Mouse (Mus musculus) heart, embryonic 11.5 days (tissue): Measurements from ENCODE around the gene Nhsl1. TPM values are rescaled to one million over a fixed set of nuclear protein-coding genes. Genes with fewer than 3 reads are reported as not detected.

Experiments used
- ATAC-seq: fragments of 200-750 bp; cut with Nextera tagmentation; replicated peaks from 2 replicates; pipeline ENCODE4 v1.8.0; 2017; ENCODE audit warnings: moderate library complexity; ENCODE audit not compliant: insufficient number of reproducible peaks, low FRiP score, low TSS enrichment
- H3K27ac ChIP-seq: fragments of 300-500 bp; sonication (generic); 2 replicates; pipeline ENCODE4 v1.5.1; 2014; ENCODE audit warnings: mild to moderate bottlenecking, low read depth, low read length
- H3K27me3 ChIP-seq: fragments of 300-500 bp; sonication (generic); 2 replicates; pipeline ENCODE4 v1.6.1; 2014; ENCODE audit warnings: mild to moderate bottlenecking, low read length, mixed read lengths; ENCODE audit not compliant: control insufficient read depth, insufficient read depth
- H3K36me3 ChIP-seq: fragments of 300-500 bp; sonication (generic); 2 replicates; pipeline ENCODE4 v1.6.1; 2014; ENCODE audit warnings: mild to moderate bottlenecking, low read length, moderate library complexity, mixed read lengths; ENCODE audit not compliant: control insufficient read depth, insufficient read depth
- H3K4me1 ChIP-seq: fragments of 300-500 bp; sonication (generic); 2 replicates; pipeline ENCODE4 v1.6.1; 2014; ENCODE audit warnings: low read length; ENCODE audit not compliant: control insufficient read depth, insufficient read depth
- H3K4me2 ChIP-seq: fragments of 300-500 bp; sonication (generic); 2 replicates; pipeline ENCODE4 v1.6.1; 2014; ENCODE audit warnings: mild to moderate bottlenecking, moderate library complexity
- H3K4me3 ChIP-seq: fragments of 300-500 bp; sonication (generic); 2 replicates; pipeline ENCODE4 v1.5.1; 2014; ENCODE audit warnings: low read depth, low read length
- H3K9ac ChIP-seq: fragments of 300-500 bp; sonication (generic); 2 replicates; pipeline ENCODE4 v1.6.1; 2014; ENCODE audit warnings: mild to moderate bottlenecking, low read depth, low read length, moderate library complexity
- H3K9me3 ChIP-seq: fragments of 300-500 bp; sonication (generic); replicated peaks from 2 replicates; pipeline ENCODE4 v1.6.1; 2016; ENCODE audit warnings: low read length; ENCODE audit not compliant: control insufficient read depth
- WGBS: fragments of 180-500 bp; shearing (Covaris S2); extraction: QIAGEN DNeasy Blood & Tissue Kit; methylation state at CpG from one replicate; pipeline ENCODE4 v1.1.7; 2014; ENCODE audit not compliant: insufficient replicate concordance; 5-methylcytosine and 5-hydroxymethylcytosine counted together
- polyA plus RNA-seq: library from polyadenylated mRNA; unstranded; fragments of >200 nt; fragmentation: Nextera tagmentation; extraction: Ambion mirVana; gene quantifications from 2 replicates; pipeline ENCODE4 v1.2.1, GENCODE M21; 2014

The Nhsl1 gene
- polyA plus RNA-seq, 1 experiment from 2014 or later, result 13.6 TPM

GRCm38 (mm10) chr10:18334734-18335133 is 15.9 kb downstream of the Nhsl1 start:
- no peak overlapping the region for H3K4me2 ChIP-seq
- H3K9me3 ChIP-seq, result no peaks in the 10 kb centered on the region
- WGBS, result 77% methylated on average over 9 of the region's 9 CpGs
- H3K36me3 ChIP-seq, result no peaks in the 10 kb centered on the region
- no peak for ATAC-seq
- no peaks in the 10 kb centered on the region for H3K27me3 ChIP-seq
- H3K4me3 ChIP-seq, result no peak overlapping the region
- H3K4me1 ChIP-seq, result no peaks in the 10 kb centered on the region; the same call in 1 of the 2 replicates
- H3K27ac ChIP-seq, result no peak overlapping the region
- no peak overlapping the region for H3K9ac ChIP-seq

GRCm38 (mm10) chr10:18337725-18338124 is 18.9 kb downstream of the Nhsl1 start:
- H3K27ac ChIP-seq, result no peak overlapping the region
- no peaks in the 10 kb centered on the region for H3K36me3 ChIP-seq
- no peaks in the 10 kb centered on the region for H3K27me3 ChIP-seq
- no peaks in the 10 kb centered on the region for H3K9me3 ChIP-seq
- H3K4me2 ChIP-seq, result no peak overlapping the region
- ATAC-seq, result no peak
- 86% methylated on average over 5 of the region's 5 CpGs for WGBS
- no peak overlapping the region for H3K4me3 ChIP-seq
- no peak overlapping the region for H3K9ac ChIP-seq
- H3K4me1 ChIP-seq, result no peaks in the 10 kb centered on the region

GRCm38 (mm10) chr10:18339386-18339785 is 20.6 kb downstream of the Nhsl1 start:
- H3K9ac ChIP-seq, result no peak overlapping the region
- ATAC-seq, result no peak
- H3K4me3 ChIP-seq, result no peak overlapping the region
- no peaks in the 10 kb centered on the region for H3K27me3 ChIP-seq
- no peaks in the 10 kb centered on the region for H3K36me3 ChIP-seq
- no peaks in the 10 kb centered on the region for H3K4me1 ChIP-seq
- no peaks in the 10 kb centered on the region for H3K9me3 ChIP-seq
- no peak overlapping the region for H3K27ac ChIP-seq
- 81% methylated on average over 6 of the region's 6 CpGs for WGBS
- no peak overlapping the region for H3K4me2 ChIP-seq

- Histone ChIP-seq H3K9me3 (no peaks in the 10 kb centered on the region), H3K9ac (no peak overlapping the region), H3K27me3 (no peaks in the 10 kb centered on the region), H3K36me3 (no peaks in the 10 kb centered on the region), H3K4me2 (no peak overlapping the region), H3K4me1 (no peaks in the 10 kb centered on the region), H3K4me3 (no peak overlapping the region), H3K27ac (no peak overlapping the region)
- ATAC-seq, result no peak
- WGBS, result 89% methylated on average over 1 of the region's 1 CpGs
These were observed 22.1 kb downstream of the Nhsl1 start for GRCm38 (mm10) chr10:18340930-18341329.

GRCm38 (mm10) chr10:18341444-18342196 is 22.8 kb downstream of the Nhsl1 start:
- H3K27me3 ChIP-seq, result no peaks in the 10 kb centered on the region
- no peaks in the 10 kb centered on the region for H3K36me3 ChIP-seq
- H3K27ac ChIP-seq, result no peak overlapping the region
- no peak overlapping the region for H3K4me3 ChIP-seq
- no peak for ATAC-seq
- H3K4me2 ChIP-seq, result no peak overlapping the region
- H3K9ac ChIP-seq, result no peak overlapping the region
- no peaks in the 10 kb centered on the region for H3K9me3 ChIP-seq
- WGBS, result 68% methylated on average over 15 of the region's 15 CpGs
- no peaks in the 10 kb centered on the region for H3K4me1 ChIP-seq

- H3K4me1 ChIP-seq, result no peaks in the 10 kb centered on the region
- H3K36me3 ChIP-seq, result no peaks in the 10 kb centered on the region
- H3K27ac ChIP-seq, result no peak overlapping the region
- H3K4me2 ChIP-seq, result no peak overlapping the region
- H3K27me3 ChIP-seq, result no peaks in the 10 kb centered on the region
- H3K4me3 ChIP-seq, result no peak overlapping the region
- no peaks in the 10 kb centered on the region for H3K9me3 ChIP-seq
- H3K9ac ChIP-seq, result no peak overlapping the region
- WGBS, result 84% methylated on average over 15 of the region's 15 CpGs
- ATAC-seq, result no peak
These were observed 28.4 kb downstream of the Nhsl1 start for GRCm38 (mm10) chr10:18347231-18347630.

GRCm38 (mm10) chr10:18350781-18351180 is 32.0 kb downstream of the Nhsl1 start:
- Histone ChIP-seq H3K9ac (no peak overlapping the region), H3K4me2 (no peak overlapping the region), H3K27me3 (no peaks in the 10 kb centered on the region), H3K27ac (no peak overlapping the region), H3K36me3 (no peaks in the 10 kb centered on the region), H3K4me1 (peaks cover 5% of the 10 kb centered on the region; the same call in 1 of the 2 replicates), H3K9me3 (no peaks in the 10 kb centered on the region), H3K4me3 (no peak overlapping the region)
- 78% methylated on average over 4 of the region's 4 CpGs for WGBS
- ATAC-seq, result no peak

GRCm38 (mm10) chr10:18352937-18353336 is 34.2 kb downstream of the Nhsl1 start:
- Histone ChIP-seq H3K9ac (no peak overlapping the region), H3K4me1 (peaks cover 5% of the 10 kb centered on the region; the same call in 1 of the 2 replicates), H3K9me3 (no peaks in the 10 kb centered on the region), H3K36me3 (no peaks in the 10 kb centered on the region), H3K4me3 (no peak overlapping the region), H3K27me3 (no peaks in the 10 kb centered on the region), H3K4me2 (no peak overlapping the region), H3K27ac (no peak overlapping the region)
- no peak for ATAC-seq
- 80% methylated on average over 5 of the region's 5 CpGs for WGBS

- Histone ChIP-seq H3K27ac (no peak overlapping the region), H3K4me1 (peaks cover 5% of the 10 kb centered on the region; the same call in 1 of the 2 replicates), H3K9ac (no peak overlapping the region), H3K36me3 (no peaks in the 10 kb centered on the region), H3K4me2 (no peak overlapping the region), H3K9me3 (no peaks in the 10 kb centered on the region), H3K27me3 (no peaks in the 10 kb centered on the region), H3K4me3 (no peak overlapping the region)
- no peak for ATAC-seq
- WGBS, result 82% methylated on average over 8 of the region's 8 CpGs
These were observed 35.3 kb downstream of the Nhsl1 start for GRCm38 (mm10) chr10:18354103-18354502.
